Mouse (Mus musculus) forebrain, embryonic 11.5 days (tissue): Measurements from ENCODE around the gene Il12rb2. TPM values are rescaled to one million over a fixed set of nuclear protein-coding genes. Genes with fewer than 3 reads are reported as not detected.

Source experiments
- ATAC-seq: fragments of 200-750 bp; cut with Nextera tagmentation; replicated peaks from 2 replicates; pipeline ENCODE4 v1.8.0; 2017; ENCODE audit warnings: moderate TSS enrichment; ENCODE audit not compliant: low FRiP score
- DNase-seq: peaks from one replicate; pipeline ENCODE4 v3.0.0-alpha.2; 2017; ENCODE audit warnings: low spot score
- H3K27ac ChIP-seq: fragments of 300-500 bp; sonication (generic); 2 replicates; pipeline ENCODE4 v1.5.1; 2014; ENCODE audit warnings: low read depth, low read length
- H3K27me3 ChIP-seq: fragments of 300-500 bp; sonication (generic); 2 replicates; pipeline ENCODE4 v1.6.1; 2014; ENCODE audit warnings: mild to moderate bottlenecking, low read length, mixed read lengths; ENCODE audit not compliant: control insufficient read depth, insufficient read depth
- H3K36me3 ChIP-seq: fragments of 300-500 bp; sonication (generic); 2 replicates; pipeline ENCODE4 v1.6.1; 2014; ENCODE audit warnings: mild to moderate bottlenecking, low read length, moderate library complexity, mixed read lengths; ENCODE audit not compliant: control insufficient read depth, insufficient read depth
- H3K4me1 ChIP-seq: fragments of 300-500 bp; sonication (generic); replicated peaks from 2 replicates; pipeline ENCODE4 v1.6.1; 2014; ENCODE audit warnings: low read length, mixed read lengths; ENCODE audit not compliant: control insufficient read depth, insufficient read depth
- H3K4me2 ChIP-seq: fragments of 300-500 bp; sonication (generic); 2 replicates; pipeline ENCODE4 v1.6.1; 2014; ENCODE audit warnings: low read depth, mild to moderate bottlenecking, low read length, moderate library complexity, mixed read lengths; ENCODE audit not compliant: severe bottlenecking
- H3K4me3 ChIP-seq: fragments of 300-500 bp; sonication (generic); 2 replicates; pipeline ENCODE4 v1.5.1; 2014; ENCODE audit warnings: low read depth, low read length
- H3K9ac ChIP-seq: fragments of 300-500 bp; sonication (generic); 2 replicates; pipeline ENCODE4 v1.6.1; 2014; ENCODE audit warnings: low read length
- H3K9me3 ChIP-seq: fragments of 300-500 bp; sonication (generic); 2 replicates; pipeline ENCODE4 v1.6.1; 2016; ENCODE audit warnings: low read length, mixed read lengths; ENCODE audit not compliant: control insufficient read depth
- WGBS: fragments of 180-500 bp; shearing (Covaris S2); extraction: QIAGEN DNeasy Blood & Tissue Kit; methylation state at CpG from one replicate; pipeline ENCODE4 v1.1.7; 2014; 5-methylcytosine and 5-hydroxymethylcytosine counted together
- polyA plus RNA-seq: library from polyadenylated mRNA; unstranded; fragments of >200 nt; fragmentation: Nextera tagmentation; extraction: Ambion mirVana; gene quantifications from 2 replicates; pipeline ENCODE4 v1.2.1, GENCODE M21; 2014

Il12rb2 gene
- polyA plus RNA-seq, 1 experiment from 2014 or later, result not detected

DNA sequence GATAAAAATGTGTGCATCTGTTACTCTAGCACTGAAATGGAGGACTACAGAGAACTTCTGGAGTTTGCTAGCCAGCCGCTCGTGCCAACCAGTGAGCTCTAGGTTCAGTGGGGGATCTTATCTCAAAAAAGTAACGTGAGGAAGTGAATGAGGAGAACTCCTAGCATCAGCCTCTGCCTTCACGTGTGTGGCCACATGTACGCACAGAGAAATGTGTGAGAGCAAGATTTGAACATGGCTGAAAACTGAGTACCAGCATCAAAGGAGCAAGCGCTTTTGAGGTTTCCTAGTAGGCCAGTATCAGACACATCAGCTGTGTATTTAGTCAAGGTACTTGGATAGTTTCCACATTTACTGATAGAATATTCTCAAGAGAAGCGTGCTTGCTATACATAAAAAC is 111.1 kb downstream of the Il12rb2 start:
- no peak for ATAC-seq
- H3K36me3 ChIP-seq, result no peaks in the 10 kb centered on the region
- WGBS, result 90% methylated on average over 7 of the region's 7 CpGs
- H3K9ac ChIP-seq, result no peak overlapping the region
- no peaks in the 10 kb centered on the region for H3K27me3 ChIP-seq
- no peaks in the 10 kb centered on the region for H3K4me1 ChIP-seq
- no peak overlapping the region for H3K4me3 ChIP-seq
- H3K4me2 ChIP-seq, result no peak overlapping the region
- H3K9me3 ChIP-seq, result no peaks in the 10 kb centered on the region
- DNase-seq, result no peak
- no peak overlapping the region for H3K27ac ChIP-seq

DNA sequence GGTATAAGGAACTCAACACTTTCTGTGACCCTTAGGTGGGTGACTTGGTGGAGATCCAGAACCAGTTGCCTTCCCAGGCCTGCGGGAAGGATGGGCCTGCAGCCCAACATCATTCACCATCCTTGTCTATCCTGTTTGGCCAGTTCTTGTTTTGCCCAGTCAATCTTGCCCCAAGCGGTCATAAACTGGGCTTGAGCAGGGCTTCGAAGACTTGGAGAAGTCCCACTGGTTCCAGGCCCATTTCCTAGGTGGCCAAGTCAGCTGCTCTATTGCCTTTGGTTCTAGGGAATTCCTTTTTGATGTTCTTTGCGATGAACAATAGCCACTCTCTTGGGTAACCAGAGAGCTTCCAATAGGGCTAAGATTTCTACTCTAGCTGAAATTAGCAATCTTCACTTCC is 124.9 kb downstream of the Il12rb2 start:
- 95% methylated on average over 4 of the region's 4 CpGs for WGBS
- Histone ChIP-seq H3K4me1 (no peaks in the 10 kb centered on the region), H3K4me3 (no peak overlapping the region), H3K27ac (no peak overlapping the region), H3K9ac (no peak overlapping the region), H3K9me3 (no peaks in the 10 kb centered on the region), H3K4me2 (no peak overlapping the region), H3K27me3 (no peaks in the 10 kb centered on the region), H3K36me3 (no peaks in the 10 kb centered on the region)
- ATAC-seq (no peak), DNase-seq (no peak)

DNA sequence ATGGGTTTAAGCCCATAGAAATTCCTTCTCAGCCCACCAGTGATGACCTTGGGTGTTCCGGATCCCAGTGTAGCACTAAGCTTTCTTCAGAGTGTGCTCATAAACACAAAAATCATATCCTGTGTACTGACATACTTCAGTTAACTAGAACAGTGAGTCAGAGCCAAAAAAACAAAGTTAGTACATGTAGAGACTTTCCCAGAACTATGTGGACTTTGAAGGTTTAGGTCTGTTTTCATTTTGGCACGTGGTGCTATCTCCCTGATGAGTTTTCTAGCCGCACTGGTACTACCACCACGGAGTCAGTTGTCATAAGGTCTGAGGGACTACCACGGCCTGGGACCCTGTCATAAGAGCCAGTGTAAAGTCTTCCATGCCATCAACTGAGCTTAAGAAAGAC is 131.5 kb downstream of the Il12rb2 start:
- Histone ChIP-seq H3K4me1 (no peaks in the 10 kb centered on the region), H3K4me2 (no peak overlapping the region), H3K9me3 (no peaks in the 10 kb centered on the region), H3K27ac (no peak overlapping the region), H3K9ac (no peak overlapping the region), H3K36me3 (no peaks in the 10 kb centered on the region), H3K4me3 (no peak overlapping the region), H3K27me3 (no peaks in the 10 kb centered on the region)
- 86% methylated on average over 5 of the region's 5 CpGs for WGBS
- DNase-seq (no peak), ATAC-seq (no peak)

DNA sequence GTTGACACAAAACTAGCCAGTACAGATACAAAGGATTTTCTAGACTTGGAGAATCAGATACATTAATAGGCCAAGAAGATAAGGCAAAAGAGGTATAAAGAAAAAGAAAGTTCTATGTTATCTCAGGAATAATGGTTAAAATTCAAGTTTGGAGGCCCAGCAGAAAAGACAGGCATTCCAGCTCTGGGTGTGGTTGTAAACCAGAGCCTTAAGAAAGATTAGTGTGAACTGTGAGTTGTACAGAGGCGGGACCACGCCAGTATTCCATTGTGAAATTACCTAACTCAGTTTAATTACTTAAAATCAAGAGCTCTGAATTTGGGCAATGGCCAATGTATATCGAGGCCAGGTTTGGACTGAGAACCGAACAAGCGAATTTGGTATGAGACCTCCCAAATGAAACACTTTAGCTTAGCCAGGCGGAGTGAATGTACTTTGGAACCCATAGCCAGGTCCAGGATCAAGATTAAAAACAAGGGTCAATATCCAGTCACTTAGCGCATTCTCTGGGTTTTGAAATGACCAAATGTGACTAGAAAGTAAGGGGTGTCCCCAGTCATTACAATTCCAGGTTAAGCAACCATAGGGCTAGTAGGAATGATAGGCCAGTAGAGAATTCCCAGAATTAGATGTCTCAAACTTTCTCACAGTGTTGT is 132.1 kb downstream of the Il12rb2 start:
- no peak for ATAC-seq
- no peaks in the 10 kb centered on the region for H3K27me3 ChIP-seq
- H3K9ac ChIP-seq, result no peak overlapping the region
- WGBS, result 88% methylated on average over 7 of the region's 7 CpGs
- no peaks in the 10 kb centered on the region for H3K4me1 ChIP-seq
- DNase-seq, result no peak
- no peak overlapping the region for H3K4me2 ChIP-seq
- no peak overlapping the region for H3K27ac ChIP-seq
- no peaks in the 10 kb centered on the region for H3K36me3 ChIP-seq
- no peak overlapping the region for H3K4me3 ChIP-seq
- H3K9me3 ChIP-seq, result no peaks in the 10 kb centered on the region

Other genes starting within 250 kb of the Il12rb2 start
- 601 and 607 TPM in 2 replicates for gene Serbp1, start 138.0 kb downstream of the Il12rb2 start, polyA plus RNA-seq
- gene Il23r, start 115.7 kb upstream of the Il12rb2 start, polyA plus RNA-seq, result not detected in 2 replicates
- gene Tacstd2, start 159.6 kb upstream of the Il12rb2 start, polyA plus RNA-seq, result 5.4 and 7.0 TPM in 2 replicates